Mouse (Mus musculus): ENCODE results near the gene Atp1a1. TPM values are rescaled to one million over a fixed set of nuclear protein-coding genes. Genes with fewer than 3 reads are reported as not detected.

The Atp1a1 gene
- total and polyA plus RNA-seq, 2 experiments from 2014 or later: 66.4 to 264 TPM

DNA sequence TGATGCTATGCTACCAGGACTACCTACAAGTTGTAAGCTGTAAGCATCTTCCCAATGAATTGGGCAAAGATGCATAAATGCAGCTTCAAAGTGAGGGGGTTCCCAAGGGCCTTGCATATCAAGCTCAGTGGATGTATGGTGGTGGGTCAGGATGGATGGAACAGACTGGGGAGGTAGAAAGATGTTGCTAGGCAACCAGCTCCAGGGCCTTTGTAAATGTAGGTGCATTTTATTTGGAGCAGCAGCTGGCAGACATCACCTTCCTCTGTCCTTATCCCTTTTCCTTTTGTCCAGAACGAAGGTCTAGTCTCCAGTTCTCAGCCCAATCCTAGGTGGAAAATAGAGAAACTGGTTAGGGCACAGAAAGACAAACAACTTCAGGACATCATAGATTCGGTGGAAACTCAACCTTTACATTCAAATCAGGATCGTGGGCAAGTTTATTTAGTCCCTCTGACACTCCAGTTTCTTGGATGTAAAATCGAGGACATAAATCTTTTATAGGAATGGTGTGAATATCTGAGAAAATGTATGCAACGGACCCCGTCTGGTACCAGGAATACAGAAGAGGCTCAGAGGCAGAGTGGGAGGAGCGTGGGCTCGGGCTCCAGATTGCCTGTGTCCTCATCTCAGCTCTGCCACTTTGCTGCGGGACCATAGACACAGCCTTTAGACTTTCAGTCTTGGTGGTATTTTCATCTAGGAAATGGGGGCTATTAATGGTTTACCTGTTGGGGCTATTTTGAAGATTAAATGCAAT, 29.8 kb upstream of the Atp1a1 start:
- WGBS: 78% methylated on average over 9 of the region's 9 CpGs
- H3K36me3 ChIP-seq (ENCODE audit: insufficient read depth, low read length): no peaks in the 10 kb centered on the region
- no peaks in the 10 kb centered on the region for H3K27me3 ChIP-seq (ENCODE audit: insufficient read depth, low read length)
- DNase-seq (ENCODE audit: low spot score) (peak; percentile 28), ATAC-seq (0 out of 2 replicates have a peak, but pooled peaks have one; percentile 29)
- TF ChIP-seq CTCF (IDR thresholded peaks at IDR 0.05; ENCODE audit: low read depth): no peak
- H3K9ac ChIP-seq (replicated peaks; ENCODE audit: low read length): no peak overlapping the region
- no peak overlapping the region for H3K4me2 ChIP-seq (ENCODE audit: low read depth, low read length)
- H3K4me1 ChIP-seq (ENCODE audit: insufficient read depth, low read length): 0 out of 2 replicates have a peak, but pooled peaks cover 5% of the 10 kb centered on the region
- H3K9me3 ChIP-seq (ENCODE audit: low read length): no peaks in the 10 kb centered on the region
- no peak overlapping the region for H3K27ac ChIP-seq
- H3K4me3 ChIP-seq (ENCODE audit: low read length): no peak overlapping the region

DNA sequence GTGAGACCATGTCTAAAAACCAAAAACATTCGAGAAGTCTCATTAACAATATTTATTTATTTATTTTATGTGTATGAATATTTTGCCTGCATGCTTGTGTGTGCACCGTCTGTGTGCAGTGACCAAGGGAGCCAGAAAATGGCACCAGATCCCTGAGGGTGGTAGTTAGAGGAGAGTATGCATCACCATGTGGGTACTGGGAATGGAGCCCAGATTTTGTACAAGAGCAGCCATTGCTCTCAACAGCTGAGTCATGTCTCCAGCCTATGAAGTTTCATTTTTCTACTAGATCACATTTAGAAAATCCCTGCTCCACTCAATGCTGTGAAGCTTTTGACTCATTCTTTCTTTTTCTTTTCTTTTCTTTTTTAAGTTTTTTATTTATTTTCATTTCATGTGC, 23.8 kb upstream of the Atp1a1 start:
- no peak for ATAC-seq
- Histone ChIP-seq H3K4me2 (ENCODE audit: low read depth, low read length) (no peak overlapping the region), H3K27me3 (ENCODE audit: insufficient read depth, low read length) (no peaks in the 10 kb centered on the region), H3K27ac (no peak overlapping the region), H3K9me3 (ENCODE audit: low read length) (no peaks in the 10 kb centered on the region), H3K9ac (replicated peaks; ENCODE audit: low read length) (no peak overlapping the region), H3K4me1 (ENCODE audit: insufficient read depth, low read length) (no peaks in the 10 kb centered on the region), H3K4me3 (ENCODE audit: low read length) (no peak overlapping the region), H3K36me3 (ENCODE audit: insufficient read depth, low read length) (no peaks in the 10 kb centered on the region)
- WGBS: 73% methylated on average over 2 of the region's 2 CpGs
- TF ChIP-seq CTCF (IDR thresholded peaks at IDR 0.05; ENCODE audit: low read depth): no peak
- peak; percentile 45 for DNase-seq (ENCODE audit: low spot score)

DNA sequence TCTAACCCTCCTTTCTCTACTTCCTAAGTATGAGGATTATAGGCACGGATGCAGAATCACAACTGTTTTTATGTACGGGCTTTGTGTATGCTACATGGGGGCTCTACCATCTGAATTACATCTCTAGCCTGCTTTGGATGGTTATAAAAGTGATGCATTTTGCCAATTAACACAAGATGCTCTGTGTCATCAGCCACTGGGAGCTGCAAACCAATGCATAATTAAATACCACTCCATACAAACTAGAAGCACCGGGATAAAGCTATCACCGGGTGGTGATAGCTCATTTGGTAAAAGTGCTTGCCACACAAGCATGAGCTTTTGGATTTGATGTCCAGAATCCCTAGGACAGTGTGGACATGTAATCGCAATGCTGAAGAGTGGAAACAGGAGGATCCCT, 19.8 kb upstream of the Atp1a1 start:
- no peaks in the 10 kb centered on the region for H3K27me3 ChIP-seq (ENCODE audit: insufficient read depth, low read length)
- DNase-seq (ENCODE audit: low spot score): no peak
- no peak for TF ChIP-seq CTCF (IDR thresholded peaks at IDR 0.05; ENCODE audit: low read depth)
- H3K4me2 ChIP-seq (ENCODE audit: low read depth, low read length): no peak overlapping the region
- no peaks in the 10 kb centered on the region for H3K36me3 ChIP-seq (ENCODE audit: insufficient read depth, low read length)
- ATAC-seq: no peak
- no peak overlapping the region for H3K27ac ChIP-seq
- H3K9ac ChIP-seq (replicated peaks; ENCODE audit: low read length): no peak overlapping the region
- 78% methylated on average over 5 of the region's 5 CpGs for WGBS
- no peaks in the 10 kb centered on the region for H3K9me3 ChIP-seq (ENCODE audit: low read length)
- H3K4me3 ChIP-seq (ENCODE audit: low read length): no peak overlapping the region
- H3K4me1 ChIP-seq (ENCODE audit: insufficient read depth, low read length): no peaks in the 10 kb centered on the region

DNA sequence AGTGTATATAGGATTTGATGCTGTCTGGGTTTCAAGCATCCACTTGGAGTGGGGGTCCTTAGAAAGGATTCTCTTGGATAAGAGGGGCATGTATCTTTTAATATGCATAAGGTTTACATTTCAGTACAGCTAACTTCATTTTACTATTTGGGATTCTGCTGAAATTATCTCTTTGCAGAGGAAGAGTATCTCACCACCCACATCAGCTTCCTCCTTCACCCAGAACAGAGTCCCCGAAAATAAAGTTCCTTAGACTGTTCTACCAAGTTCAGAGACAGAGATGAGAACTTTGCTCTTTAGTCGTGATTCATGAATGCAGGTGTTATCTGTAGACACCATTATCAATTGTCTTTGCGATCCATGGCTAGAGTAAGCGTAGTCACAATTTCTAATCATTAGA, 14.5 kb upstream of the Atp1a1 start:
- Histone ChIP-seq H3K27ac (no peak overlapping the region), H3K4me2 (ENCODE audit: low read depth, low read length) (no peak overlapping the region), H3K27me3 (ENCODE audit: insufficient read depth, low read length) (no peaks in the 10 kb centered on the region), H3K4me3 (ENCODE audit: low read length) (no peak overlapping the region), H3K4me1 (ENCODE audit: insufficient read depth, low read length) (no peaks in the 10 kb centered on the region), H3K9ac (replicated peaks; ENCODE audit: low read length) (no peak overlapping the region), H3K36me3 (ENCODE audit: insufficient read depth, low read length) (no peaks in the 10 kb centered on the region), H3K9me3 (ENCODE audit: low read length) (no peaks in the 10 kb centered on the region)
- DNase-seq (ENCODE audit: low spot score) (no peak), ATAC-seq (no peak)
- no peak for TF ChIP-seq CTCF (IDR thresholded peaks at IDR 0.05; ENCODE audit: low read depth)
- 92% methylated on average over 4 of the region's 4 CpGs for WGBS

DNA sequence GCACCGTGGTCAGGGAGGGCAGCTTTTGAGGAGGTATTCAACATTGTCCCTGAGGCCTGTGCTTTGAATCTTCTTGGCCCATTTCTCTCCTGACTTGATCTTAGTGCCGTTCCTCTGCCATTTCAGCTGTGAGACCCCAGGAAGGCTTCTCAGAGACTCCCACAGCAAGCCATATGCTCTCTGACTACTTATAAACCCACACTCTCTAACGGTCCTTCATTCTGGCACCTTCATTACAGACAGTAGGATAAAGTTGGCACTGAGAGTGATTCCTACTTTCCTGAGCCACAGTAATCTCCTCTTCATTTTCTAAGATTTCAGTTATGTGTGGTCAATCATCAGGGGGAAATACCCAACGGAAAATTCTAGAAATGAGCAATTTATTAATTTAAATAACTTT, 14.0 kb upstream of the Atp1a1 start:
- no peaks in the 10 kb centered on the region for H3K9me3 ChIP-seq (ENCODE audit: low read length)
- no peaks in the 10 kb centered on the region for H3K27me3 ChIP-seq (ENCODE audit: insufficient read depth, low read length)
- no peak overlapping the region for H3K9ac ChIP-seq (replicated peaks; ENCODE audit: low read length)
- no peak overlapping the region for H3K27ac ChIP-seq
- ATAC-seq (no peak), DNase-seq (ENCODE audit: low spot score) (no peak)
- TF ChIP-seq CTCF (IDR thresholded peaks at IDR 0.05; ENCODE audit: low read depth): no peak
- no peak overlapping the region for H3K4me2 ChIP-seq (ENCODE audit: low read depth, low read length)
- H3K36me3 ChIP-seq (ENCODE audit: insufficient read depth, low read length): no peaks in the 10 kb centered on the region
- 64% methylated on average over 4 of the region's 4 CpGs for WGBS
- no peaks in the 10 kb centered on the region for H3K4me1 ChIP-seq (ENCODE audit: insufficient read depth, low read length)
- no peak overlapping the region for H3K4me3 ChIP-seq (ENCODE audit: low read length)

DNA sequence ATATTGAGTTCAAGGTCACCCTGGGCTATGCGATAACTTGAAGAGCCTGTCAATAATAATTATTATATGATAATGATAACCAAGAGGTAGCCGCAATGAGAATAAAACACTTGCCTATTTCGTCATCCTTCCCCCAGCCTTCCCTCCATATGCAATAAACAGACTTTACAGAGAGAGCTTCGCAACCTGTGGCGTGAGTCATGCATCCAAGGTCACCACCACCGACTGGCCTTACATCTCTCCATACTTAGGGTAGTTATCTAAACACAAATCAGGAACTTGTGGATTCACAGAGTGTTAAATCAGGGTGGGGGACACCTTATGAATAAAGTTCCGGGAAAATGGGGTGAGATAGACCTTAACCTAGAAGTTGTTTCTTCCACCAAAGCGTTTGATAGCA, 13.0 kb upstream of the Atp1a1 start:
- H3K4me1 ChIP-seq (ENCODE audit: insufficient read depth, low read length): no peaks in the 10 kb centered on the region
- TF ChIP-seq CTCF (IDR thresholded peaks at IDR 0.05; ENCODE audit: low read depth): no peak
- no peaks in the 10 kb centered on the region for H3K9me3 ChIP-seq (ENCODE audit: low read length)
- H3K27ac ChIP-seq: no peak overlapping the region
- DNase-seq (ENCODE audit: low spot score) (no peak), ATAC-seq (no peak)
- no peaks in the 10 kb centered on the region for H3K27me3 ChIP-seq (ENCODE audit: insufficient read depth, low read length)
- H3K9ac ChIP-seq (replicated peaks; ENCODE audit: low read length): no peak overlapping the region
- 86% methylated on average over 8 of the region's 8 CpGs for WGBS
- no peak overlapping the region for H3K4me3 ChIP-seq (ENCODE audit: low read length)
- no peak overlapping the region for H3K4me2 ChIP-seq (ENCODE audit: low read depth, low read length)
- H3K36me3 ChIP-seq (ENCODE audit: insufficient read depth, low read length): no peaks in the 10 kb centered on the region

DNA sequence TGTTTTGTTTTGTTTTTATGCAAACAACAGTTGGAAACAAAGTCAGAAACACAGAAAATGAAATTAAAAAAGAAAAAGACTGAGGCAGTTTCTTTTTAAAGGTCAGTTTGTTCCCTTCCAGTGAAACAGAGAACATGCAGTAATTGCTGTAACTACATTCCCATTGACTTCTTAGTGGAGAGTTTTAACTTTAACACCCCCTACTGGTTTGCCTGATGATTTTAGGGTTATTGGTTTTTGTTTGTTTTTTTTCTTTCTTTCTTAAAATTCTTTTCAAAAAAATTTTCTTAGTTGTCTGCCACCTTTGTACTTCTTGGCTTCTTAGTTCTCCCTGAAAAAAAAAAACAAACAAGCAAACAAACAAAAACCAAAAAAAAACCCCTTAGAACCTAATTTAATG, 12.5 kb upstream of the Atp1a1 start:
- H3K4me1 ChIP-seq (ENCODE audit: insufficient read depth, low read length): no peaks in the 10 kb centered on the region
- no peak for ATAC-seq
- no peaks in the 10 kb centered on the region for H3K27me3 ChIP-seq (ENCODE audit: insufficient read depth, low read length)
- H3K9ac ChIP-seq (replicated peaks; ENCODE audit: low read length): no peak overlapping the region
- H3K4me2 ChIP-seq (ENCODE audit: low read depth, low read length): no peak overlapping the region
- TF ChIP-seq CTCF (IDR thresholded peaks at IDR 0.05; ENCODE audit: low read depth): no peak
- no peaks in the 10 kb centered on the region for H3K9me3 ChIP-seq (ENCODE audit: low read length)
- H3K36me3 ChIP-seq (ENCODE audit: insufficient read depth, low read length): no peaks in the 10 kb centered on the region
- H3K4me3 ChIP-seq (ENCODE audit: low read length): no peak overlapping the region
- no peak for DNase-seq (ENCODE audit: low spot score)
- no peak overlapping the region for H3K27ac ChIP-seq

All from hindbrain, postnatal 0 days (tissue).